Mouse (Mus musculus): ENCODE results near the gene Syce3. TPM values are rescaled to one million over a fixed set of nuclear protein-coding genes. Genes with fewer than 3 reads are reported as not detected.

Gene Syce3
- polyA plus RNA-seq (2014; fragmentation: Nextera tagmentation; extraction: Ambion mirVana), result not detected in 2 replicates

GRCm38 (mm10) chr15:89410118-89410517 lies at the start of gene Syce3:
TSS of gene Syce3 (minus strand) at chr15:89410503.
- Histone ChIP-seq H3K4me3 (ENCODE audit: control insufficient read depth in 1 of 2, insufficient read depth in 1 of 2, low read depth in 1 of 2, low read length in 2 of 2) (no peak within 1 kb of the TSS), H3K36me3 (ENCODE audit: control insufficient read depth, insufficient read depth, low read length) (no peaks in the 10 kb centered on the region), H3K9ac (ENCODE audit: low read length) (no peak within 1 kb of the TSS), H3K27ac (replicated peaks in 1 of 2; ENCODE audit: control insufficient read depth in 1 of 2, insufficient read depth in 1 of 2, low read depth in 2 of 2, low read length in 2 of 2) (no peak within 1 kb of the TSS), H3K4me2 (ENCODE audit: low read length) (no peak within 1 kb of the TSS), H3K27me3 (ENCODE audit: control insufficient read depth, insufficient read depth, low read length) (no peaks in the 10 kb centered on the region), H3K4me1 (ENCODE audit: control insufficient read depth in 2 of 2, insufficient read depth in 2 of 2, low read length in 2 of 2) (peaks cover 0 to 4% of the 10 kb centered on the region in 2 experiments; a peak in 1 of 4 replicates), H3K9me3 (ENCODE audit: control insufficient read depth, low read length) (peaks cover 10% of the 10 kb centered on the region; the same call in 1 of the 2 replicates)
- ATAC-seq (ENCODE audit: insufficient number of reproducible peaks, insufficient read depth, low FRiP score, low read depth), result peak; percentile 39; the same call in 1 of the 2 replicates
- WGBS, result 79% methylated on average over 24 of the region's 24 CpGs

DNA sequence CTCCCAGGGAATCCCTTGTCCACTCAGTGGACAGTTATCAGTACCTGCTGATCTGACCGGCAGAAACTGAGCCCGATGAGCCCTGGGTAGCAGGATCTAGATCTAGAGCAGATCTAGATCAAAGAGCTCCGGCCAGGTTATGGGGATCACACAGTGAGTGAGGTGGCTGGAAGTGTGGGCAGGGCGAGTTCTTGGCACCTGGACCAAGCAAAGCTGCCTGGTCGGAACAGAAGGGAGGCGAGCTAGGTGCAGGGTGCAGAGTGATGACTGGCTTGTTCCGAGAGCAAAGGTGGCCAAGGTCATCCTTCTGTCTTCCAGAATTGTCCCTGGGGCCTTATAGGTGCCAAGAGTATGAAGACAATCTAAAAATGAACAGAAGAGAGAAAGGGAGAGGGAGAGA lies 49.5 kb upstream of the Syce3 start:
- Histone ChIP-seq H3K27ac (replicated peaks in 1 of 2; ENCODE audit: control insufficient read depth in 1 of 2, insufficient read depth in 1 of 2, low read depth in 2 of 2, low read length in 2 of 2) (no peak overlapping the region), H3K4me3 (ENCODE audit: control insufficient read depth in 1 of 2, insufficient read depth in 1 of 2, low read depth in 1 of 2, low read length in 2 of 2) (no peak overlapping the region), H3K4me1 (ENCODE audit: control insufficient read depth in 2 of 2, insufficient read depth in 2 of 2, low read length in 2 of 2) (no peaks in the 10 kb centered on the region), H3K27me3 (ENCODE audit: control insufficient read depth, insufficient read depth, low read length) (peaks cover 40% of the 10 kb centered on the region), H3K9ac (ENCODE audit: low read length) (no peak overlapping the region), H3K9me3 (ENCODE audit: control insufficient read depth, low read length) (no peaks in the 10 kb centered on the region), H3K4me2 (ENCODE audit: low read length) (no peak overlapping the region), H3K36me3 (ENCODE audit: control insufficient read depth, insufficient read depth, low read length) (no peaks in the 10 kb centered on the region)
- no peak for ATAC-seq (ENCODE audit: insufficient number of reproducible peaks, insufficient read depth, low FRiP score, low read depth)
- 70% methylated on average over 7 of the region's 7 CpGs for WGBS

DNA sequence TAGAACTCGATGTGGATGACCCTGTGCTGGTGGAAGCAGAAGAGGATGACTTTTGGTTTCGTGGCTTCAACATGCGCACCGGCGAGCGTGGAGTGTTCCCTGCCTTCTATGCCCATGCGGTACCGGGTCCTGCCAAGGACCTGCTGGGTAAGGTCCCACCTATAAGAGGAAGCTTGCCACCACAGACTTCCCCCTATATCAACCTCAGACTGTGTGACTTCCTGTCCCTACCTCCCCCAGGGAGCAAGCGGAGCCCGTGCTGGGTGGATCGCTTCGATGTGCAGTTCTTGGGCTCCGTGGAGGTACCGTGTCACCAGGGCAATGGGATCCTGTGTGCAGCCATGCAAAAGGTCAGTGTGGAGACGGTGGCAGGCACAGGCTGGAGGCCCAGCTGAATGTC lies 48.6 kb upstream of the Syce3 start:
- Histone ChIP-seq H3K36me3 (ENCODE audit: control insufficient read depth, insufficient read depth, low read length) (no peaks in the 10 kb centered on the region), H3K9me3 (ENCODE audit: control insufficient read depth, low read length) (no peaks in the 10 kb centered on the region), H3K27me3 (ENCODE audit: control insufficient read depth, insufficient read depth, low read length) (peaks cover 48% of the 10 kb centered on the region), H3K4me2 (ENCODE audit: low read length) (no peak overlapping the region), H3K4me3 (ENCODE audit: control insufficient read depth in 1 of 2, insufficient read depth in 1 of 2, low read depth in 1 of 2, low read length in 2 of 2) (no peak overlapping the region), H3K4me1 (ENCODE audit: control insufficient read depth in 2 of 2, insufficient read depth in 2 of 2, low read length in 2 of 2) (peaks cover 3 to 5% of the 10 kb centered on the region in 2 experiments; a peak in 3 of 4 replicates), H3K27ac (replicated peaks in 1 of 2; ENCODE audit: control insufficient read depth in 1 of 2, insufficient read depth in 1 of 2, low read depth in 2 of 2, low read length in 2 of 2) (no peak overlapping the region), H3K9ac (ENCODE audit: low read length) (no peak overlapping the region)
- no peak for ATAC-seq (ENCODE audit: insufficient number of reproducible peaks, insufficient read depth, low FRiP score, low read depth)
- WGBS, result 88% methylated on average over 15 of the region's 15 CpGs

- Histone ChIP-seq H3K4me3 (ENCODE audit: control insufficient read depth in 1 of 2, insufficient read depth in 1 of 2, low read depth in 1 of 2, low read length in 2 of 2) (no peak overlapping the region), H3K36me3 (ENCODE audit: control insufficient read depth, insufficient read depth, low read length) (no peaks in the 10 kb centered on the region), H3K9ac (ENCODE audit: low read length) (no peak overlapping the region), H3K4me2 (ENCODE audit: low read length) (no peak overlapping the region), H3K9me3 (ENCODE audit: control insufficient read depth, low read length) (no peaks in the 10 kb centered on the region), H3K27ac (replicated peaks in 1 of 2; ENCODE audit: control insufficient read depth in 1 of 2, insufficient read depth in 1 of 2, low read depth in 2 of 2, low read length in 2 of 2) (no peak overlapping the region), H3K4me1 (ENCODE audit: control insufficient read depth in 2 of 2, insufficient read depth in 2 of 2, low read length in 2 of 2) (peaks cover 6 to 9% of the 10 kb centered on the region in 2 experiments; a peak in 3 of 4 replicates), H3K27me3 (ENCODE audit: control insufficient read depth, insufficient read depth, low read length) (peaks cover 69% of the 10 kb centered on the region)
- WGBS, result 66% methylated on average over 6 of the region's 6 CpGs
- ATAC-seq (ENCODE audit: insufficient number of reproducible peaks, insufficient read depth, low FRiP score, low read depth), result no peak
Observed at GRCm38 (mm10) chr15:89455642-89456041, 45.3 kb upstream of the Syce3 start.

GRCm38 (mm10) chr15:89454857-89455256 lies 44.6 kb upstream of the Syce3 start:
- no peak for ATAC-seq (ENCODE audit: insufficient number of reproducible peaks, insufficient read depth, low FRiP score, low read depth)
- no peak overlapping the region for H3K4me3 ChIP-seq (ENCODE audit: control insufficient read depth in 1 of 2, insufficient read depth in 1 of 2, low read depth in 1 of 2, low read length in 2 of 2)
- WGBS, result 33% methylated on average over 4 of the region's 6 CpGs
- no peak overlapping the region for H3K4me2 ChIP-seq (ENCODE audit: low read length)
- H3K27me3 ChIP-seq (ENCODE audit: control insufficient read depth, insufficient read depth, low read length), result peaks cover 69% of the 10 kb centered on the region
- H3K36me3 ChIP-seq (ENCODE audit: control insufficient read depth, insufficient read depth, low read length), result no peaks in the 10 kb centered on the region
- H3K9me3 ChIP-seq (ENCODE audit: control insufficient read depth, low read length), result no peaks in the 10 kb centered on the region
- H3K4me1 ChIP-seq (ENCODE audit: control insufficient read depth in 2 of 2, insufficient read depth in 2 of 2, low read length in 2 of 2), result peaks cover 6 to 9% of the 10 kb centered on the region in 2 experiments; a peak in 3 of 4 replicates
- H3K9ac ChIP-seq (ENCODE audit: low read length), result no peak overlapping the region
- H3K27ac ChIP-seq (replicated peaks in 1 of 2; ENCODE audit: control insufficient read depth in 1 of 2, insufficient read depth in 1 of 2, low read depth in 2 of 2, low read length in 2 of 2), result no peak overlapping the region

GRCm38 (mm10) chr15:89453865-89454478 lies 43.7 kb upstream of the Syce3 start, which contains the start of gene Mapk8ip2:
TSS of gene Mapk8ip2 (plus strand) at chr15:89453913.
- ATAC-seq (ENCODE audit: insufficient number of reproducible peaks, insufficient read depth, low FRiP score, low read depth), result no peak
- Histone ChIP-seq H3K4me1 (ENCODE audit: control insufficient read depth in 2 of 2, insufficient read depth in 2 of 2, low read length in 2 of 2) (peaks cover 6 to 9% of the 10 kb centered on the region in 2 experiments; a peak in 3 of 4 replicates), H3K9ac (ENCODE audit: low read length) (no peak within 1 kb of the TSS), H3K4me3 (ENCODE audit: control insufficient read depth in 1 of 2, insufficient read depth in 1 of 2, low read depth in 1 of 2, low read length in 2 of 2) (peak within 1 kb of the TSS; percentile 32 to 41), H3K27ac (replicated peaks in 1 of 2; ENCODE audit: control insufficient read depth in 1 of 2, insufficient read depth in 1 of 2, low read depth in 2 of 2, low read length in 2 of 2) (no peak within 1 kb of the TSS), H3K9me3 (ENCODE audit: control insufficient read depth, low read length) (no peaks in the 10 kb centered on the region), H3K4me2 (ENCODE audit: low read length) (peak within 1 kb of the TSS; percentile 75), H3K36me3 (ENCODE audit: control insufficient read depth, insufficient read depth, low read length) (no peaks in the 10 kb centered on the region), H3K27me3 (ENCODE audit: control insufficient read depth, insufficient read depth, low read length) (peaks cover 68% of the 10 kb centered on the region)
- under 1% methylated on average over 53 of the region's 53 CpGs for WGBS

DNA sequence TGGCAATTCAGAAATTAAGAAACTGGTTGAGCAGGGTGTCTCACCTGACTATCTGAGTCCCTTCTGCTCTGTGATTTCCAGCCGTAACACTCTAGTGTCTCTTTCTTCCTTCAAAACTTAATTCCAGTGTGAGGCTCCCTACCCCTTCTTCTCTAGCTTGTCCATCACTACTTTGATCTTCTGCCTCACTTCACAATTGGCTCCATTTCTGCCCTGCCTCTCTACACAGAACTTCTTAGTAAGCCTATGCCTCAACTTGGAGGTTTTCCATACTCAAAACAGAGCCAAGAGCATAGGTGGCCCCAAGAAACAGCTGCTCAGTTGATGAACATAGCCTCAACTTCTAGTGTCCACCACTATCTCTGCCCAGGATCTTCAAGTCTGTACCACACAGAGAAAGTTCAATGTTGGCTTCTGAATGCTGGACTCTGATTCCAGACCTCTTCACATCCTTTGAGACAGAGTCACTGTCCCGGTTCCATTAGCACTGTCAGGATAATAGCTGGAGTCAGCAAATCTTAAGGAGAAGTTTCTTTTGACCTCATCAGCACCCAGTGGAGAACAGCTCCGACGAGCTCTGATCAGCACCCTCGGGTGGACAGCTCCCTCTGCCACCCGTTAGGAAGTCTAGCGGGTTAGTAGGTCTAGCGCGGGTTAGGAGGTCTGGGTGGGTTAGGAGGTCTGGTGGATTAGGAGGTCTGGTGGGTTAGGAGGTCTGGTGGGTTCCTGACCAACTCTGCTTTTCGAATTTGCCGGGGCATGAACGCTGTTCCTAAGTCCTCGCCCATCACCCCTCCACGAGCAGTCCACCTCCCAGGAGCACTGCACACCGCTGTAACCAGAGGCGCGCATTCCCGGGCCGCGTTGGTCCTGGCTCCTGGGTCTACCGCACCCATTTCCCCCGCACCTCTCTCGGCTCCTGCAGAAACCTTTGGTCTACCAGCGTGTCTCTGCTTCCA lies 42.9 kb upstream of the Syce3 start:
- ATAC-seq (ENCODE audit: insufficient number of reproducible peaks, insufficient read depth, low FRiP score, low read depth), result no peak
- H3K4me1 ChIP-seq (ENCODE audit: control insufficient read depth in 2 of 2, insufficient read depth in 2 of 2, low read length in 2 of 2), result peaks cover 6 to 9% of the 10 kb centered on the region in 2 experiments; a peak in 3 of 4 replicates
- peak overlapping the region; percentile 75 for H3K4me2 ChIP-seq (ENCODE audit: low read length)
- H3K27me3 ChIP-seq (ENCODE audit: control insufficient read depth, insufficient read depth, low read length), result peaks cover 61% of the 10 kb centered on the region
- no peaks in the 10 kb centered on the region for H3K36me3 ChIP-seq (ENCODE audit: control insufficient read depth, insufficient read depth, low read length)
- WGBS, result 3% methylated on average over 18 of the region's 24 CpGs
- no peaks in the 10 kb centered on the region for H3K9me3 ChIP-seq (ENCODE audit: control insufficient read depth, low read length)
- peak overlapping the region; percentile 32 to 41; a peak in 3 of 4 replicates for H3K4me3 ChIP-seq (ENCODE audit: control insufficient read depth in 1 of 2, insufficient read depth in 1 of 2, low read depth in 1 of 2, low read length in 2 of 2)
- no peak overlapping the region for H3K9ac ChIP-seq (ENCODE audit: low read length)
- H3K27ac ChIP-seq (replicated peaks in 1 of 2; ENCODE audit: control insufficient read depth in 1 of 2, insufficient read depth in 1 of 2, low read depth in 2 of 2, low read length in 2 of 2), result no peak overlapping the region
